Mouse (Mus musculus) G1E (cell line): ENCODE data around the gene Aff3. TPM values are rescaled to one million over a fixed set of nuclear protein-coding genes. Genes with fewer than 3 reads are reported as not detected.

Experiments
- ATAC-seq: 2 replicates; pipeline ENCODE4 v1.8.0; 2016; ENCODE audit warnings: mild to moderate bottlenecking; ENCODE audit not compliant: insufficient number of reproducible peaks, poor library complexity, low FRiP score, severe bottlenecking; ENCODE audit errors: extremely low read depth
- DNase-seq: peaks from one replicate; pipeline ENCODE4 v3.0.0; 2012; ENCODE audit warnings: low spot score
- H3K27me3 ChIP-seq: 2 replicates; pipeline ENCODE4 v1.6.1; 2012; ENCODE audit warnings: mild to moderate bottlenecking, low read length, inconsistent platforms; ENCODE audit not compliant: insufficient read depth
- H3K36me3 ChIP-seq: replicated peaks from 2 replicates; pipeline ENCODE3; 2012; ENCODE audit warnings: mild to moderate bottlenecking, inconsistent platforms
- H3K4me1 ChIP-seq: 2 replicates; pipeline ENCODE4 v1.6.1; 2012; ENCODE audit warnings: low read depth, low read length, inconsistent platforms, mixed read lengths; ENCODE audit not compliant: insufficient read depth
- H3K4me3 ChIP-seq: 2 replicates; pipeline ENCODE4 v1.5.1; 2012; ENCODE audit warnings: low read depth, mild to moderate bottlenecking, inconsistent platforms, low read length, moderate library complexity, mixed read lengths
- H3K9me3 ChIP-seq: replicated peaks from 2 replicates; pipeline ENCODE4 v1.6.1; 2012; ENCODE audit warnings: inconsistent platforms
- CTCF ChIP-seq: IDR thresholded peaks from 2 replicates; pipeline ENCODE4 v1.5.1; 2012; ENCODE audit warnings: low read depth, low read length, inconsistent platforms, mixed read lengths
- GATA1 ChIP-seq: IDR thresholded peaks from 2 replicates; pipeline ENCODE4 v1.6.1; 2012; ENCODE audit warnings: borderline replicate concordance, low read length, inconsistent platforms, mixed read lengths
- GATA2 ChIP-seq: IDR thresholded peaks from 2 replicates; pipeline ENCODE4 v1.6.1; 2012; ENCODE audit warnings: low read depth, low read length, inconsistent platforms, borderline replicate concordance
- POLR2AphosphoS5 ChIP-seq: IDR thresholded peaks from 2 replicates; pipeline ENCODE4 v1.6.1; 2012; ENCODE audit warnings: low read depth, low read length, inconsistent platforms; ENCODE audit not compliant: insufficient replicate concordance
- TAL1 ChIP-seq: conservative IDR thresholded peaks from 2 replicates; pipeline ENCODE4 v1.6.1; 2012; ENCODE audit warnings: low read depth, low read length, inconsistent platforms, mixed read lengths
- polyA plus RNA-seq: library from polyadenylated mRNA; stranded (reverse); fragments of >175 nt; gene quantifications from 2 replicates; pipeline ENCODE4 v1.2.3, GENCODE M21; 2012
- total RNA-seq, 2 experiments: library from RNA; stranded (forward) in 1 of 2; stranded (reverse) in 1 of 2; fragments of 200-1000 nt in 1 of 2; fragments of >200 nt in 1 of 2; fragmentation: Nextera tagmentation in 1 of 2; gene quantifications; 2 replicates each; pipeline ENCODE4 v1.2.3; 2014 to 2017

The Aff3 gene
- total and polyA plus RNA-seq, 3 experiments = 2.3 to 6.9 (median 6.3) TPM

DNA sequence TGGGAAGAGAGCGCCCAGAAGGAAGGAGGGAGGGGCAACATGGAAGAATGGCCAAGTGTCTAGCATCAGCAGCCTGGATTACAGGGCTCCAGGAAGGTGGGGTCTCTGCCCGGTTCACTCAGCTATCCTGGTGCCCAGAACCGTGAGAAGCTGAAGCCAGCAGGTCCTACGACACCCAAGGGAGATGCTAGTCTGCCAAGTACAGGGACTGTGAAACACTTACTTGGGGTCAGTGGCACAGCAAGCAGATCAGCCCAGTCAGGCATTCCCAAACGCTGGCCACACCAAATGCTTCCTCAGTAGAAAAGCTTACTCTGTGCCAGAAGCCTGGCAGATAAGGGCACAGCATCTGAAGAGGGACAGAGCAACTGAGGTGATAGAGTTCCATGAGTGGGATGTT is 266.2 kb downstream of the Aff3 start:
- DNase-seq = no peak
- ATAC-seq = no peak
- Histone ChIP-seq H3K27me3 (peaks cover 2% of the 10 kb centered on the region; the same call in 1 of the 2 replicates), H3K4me1 (no peaks in the 10 kb centered on the region; the same call in 1 of the 2 replicates), H3K4me3 (no peak overlapping the region), H3K36me3 (no peaks in the 10 kb centered on the region), H3K9me3 (no peaks in the 10 kb centered on the region)
- TF ChIP-seq GATA2 (no peak), GATA1 (no peak), POLR2AphosphoS5 (no peak), CTCF (no peak), TAL1 (no peak)

DNA sequence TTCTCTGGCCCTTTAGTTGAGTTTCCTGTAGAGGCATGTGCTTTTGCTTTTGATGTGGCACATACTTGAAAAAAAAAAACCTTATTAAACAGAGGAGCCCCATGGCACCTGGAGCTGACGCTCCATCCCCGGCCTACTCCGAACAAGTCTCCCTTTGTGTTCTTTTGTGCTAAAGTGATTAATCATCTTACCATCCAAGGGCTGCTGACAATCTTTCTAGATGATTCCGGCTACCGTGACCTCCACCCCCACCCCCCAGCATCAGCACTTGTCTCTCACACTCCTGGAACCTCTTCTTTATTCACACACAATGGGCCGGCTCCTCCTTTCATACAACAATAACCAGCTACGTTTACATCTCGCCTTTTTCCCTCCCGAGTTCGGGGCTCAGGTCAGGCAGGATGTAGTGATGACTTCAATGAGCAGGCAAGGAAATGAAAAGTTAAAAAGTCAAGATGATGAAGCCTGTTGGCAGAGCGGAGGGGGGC is 269.5 kb downstream of the Aff3 start:
- TF ChIP-seq GATA2 = no peak

DNA sequence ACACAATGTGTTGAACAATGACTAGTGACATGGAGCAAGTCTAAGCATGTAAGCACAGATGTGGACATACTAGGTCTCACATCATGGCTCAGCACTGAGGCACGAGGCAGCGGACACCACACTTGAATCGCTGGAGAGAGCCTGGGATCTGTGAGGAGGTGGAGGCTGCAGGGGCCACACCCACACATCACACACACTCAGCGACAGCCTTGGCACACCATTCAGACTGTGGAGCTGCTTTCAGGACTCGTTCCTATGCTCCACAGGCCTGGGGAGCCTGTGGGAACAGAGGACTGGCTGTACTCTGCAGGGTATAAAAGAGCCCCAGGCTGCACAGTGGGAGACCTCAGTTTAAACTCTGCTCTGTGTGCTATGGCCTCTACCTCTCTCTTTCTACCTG is 270.3 kb downstream of the Aff3 start:
- DNase-seq = no peak
- H3K27me3 ChIP-seq = peaks cover 3% of the 10 kb centered on the region; the same call in 1 of the 2 replicates
- H3K9me3 ChIP-seq = no peaks in the 10 kb centered on the region
- no peaks in the 10 kb centered on the region for H3K36me3 ChIP-seq
- no peak for TF ChIP-seq POLR2AphosphoS5
- no peak for TF ChIP-seq GATA1
- no peak for TF ChIP-seq GATA2
- ATAC-seq = no peak
- H3K4me1 ChIP-seq = no peaks in the 10 kb centered on the region; the same call in 1 of the 2 replicates
- no peak overlapping the region for H3K4me3 ChIP-seq

More for the DNA sequence above, 269.5 kb downstream of the Aff3 start:
- Histone ChIP-seq H3K4me1 (no peaks in the 10 kb centered on the region; the same call in 1 of the 2 replicates), H3K9me3 (no peaks in the 10 kb centered on the region), H3K4me3 (no peak overlapping the region), H3K27me3 (peaks cover 3% of the 10 kb centered on the region; the same call in 1 of the 2 replicates), H3K36me3 (no peaks in the 10 kb centered on the region)
- DNase-seq (no peak), ATAC-seq (no peak)

DNA sequence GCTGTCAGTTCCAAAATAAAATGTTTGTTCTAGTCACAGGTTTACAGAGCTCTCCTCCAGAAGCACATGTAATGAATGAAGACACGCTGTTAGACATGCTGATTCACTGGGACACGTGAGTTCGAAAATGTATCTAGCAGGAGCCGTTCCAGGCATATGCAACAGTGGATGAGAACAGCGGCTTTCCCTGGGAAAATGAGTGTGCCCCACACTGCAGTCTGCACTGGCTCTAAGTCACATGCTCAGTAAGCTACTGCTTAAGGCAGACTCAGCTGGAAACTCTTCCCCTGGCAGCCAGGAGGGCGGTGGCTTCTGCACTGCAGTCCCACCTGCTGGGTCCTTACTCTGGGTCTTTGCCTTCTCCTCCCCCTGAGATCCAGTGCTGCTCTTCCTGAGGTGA is 271.2 kb downstream of the Aff3 start:
- Histone ChIP-seq H3K36me3 (no peaks in the 10 kb centered on the region), H3K4me1 (no peaks in the 10 kb centered on the region), H3K4me3 (no peak overlapping the region), H3K9me3 (no peaks in the 10 kb centered on the region), H3K27me3 (peaks cover 3% of the 10 kb centered on the region; the same call in 1 of the 2 replicates)
- TF ChIP-seq GATA1 (no peak), TAL1 (no peak), CTCF (no peak), POLR2AphosphoS5 (no peak), GATA2 (no peak)
- no peak for DNase-seq
- no peak for ATAC-seq

DNA sequence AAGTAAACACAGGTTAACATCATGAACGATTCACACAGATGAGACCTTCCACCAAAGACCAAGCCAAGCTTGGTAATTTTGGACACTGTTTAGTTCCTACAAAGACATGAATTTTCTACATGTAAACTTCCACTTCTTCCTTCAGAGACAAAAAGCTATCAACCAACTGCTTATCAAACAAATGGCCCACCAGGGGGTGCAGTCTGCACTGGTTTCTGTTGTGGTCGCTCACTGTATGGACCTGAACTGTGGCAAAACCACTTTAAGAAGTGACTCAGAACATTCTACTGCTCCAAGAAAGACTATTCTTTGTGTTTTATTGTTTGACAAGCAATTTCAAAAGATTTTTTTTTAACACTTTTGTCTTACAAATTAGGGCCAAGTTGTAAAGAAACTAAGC is 271.8 kb downstream of the Aff3 start:
- TF ChIP-seq POLR2AphosphoS5 (no peak), CTCF (no peak)
- DNase-seq (no peak), ATAC-seq (no peak)
- Histone ChIP-seq H3K9me3 (no peaks in the 10 kb centered on the region), H3K36me3 (no peaks in the 10 kb centered on the region), H3K4me3 (no peak overlapping the region), H3K27me3 (peaks cover 3% of the 10 kb centered on the region; the same call in 1 of the 2 replicates), H3K4me1 (no peaks in the 10 kb centered on the region)

DNA sequence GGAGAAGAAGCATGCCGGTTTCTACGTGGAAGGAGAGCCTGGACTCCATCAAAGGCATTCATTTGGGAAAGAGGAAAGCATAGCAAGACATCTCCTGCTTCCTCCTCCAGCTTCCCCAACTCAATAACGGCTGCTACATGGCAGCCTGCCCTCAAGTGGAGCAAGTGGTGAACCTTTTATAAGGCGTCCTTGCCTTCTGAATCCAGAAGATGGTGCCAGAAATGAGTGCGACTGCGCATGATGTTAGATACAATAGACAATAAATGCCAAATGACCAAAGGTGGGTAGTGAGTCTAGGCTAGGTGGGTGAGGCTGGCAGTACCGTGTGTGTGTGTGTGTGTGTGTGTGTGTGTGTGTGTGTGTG is 273.9 kb downstream of the Aff3 start:
- H3K9me3 ChIP-seq = no peaks in the 10 kb centered on the region
- no peak for DNase-seq
- no peak overlapping the region for H3K4me3 ChIP-seq
- no peak for TF ChIP-seq GATA2
- TF ChIP-seq POLR2AphosphoS5 = no peak
- no peak for TF ChIP-seq TAL1
- TF ChIP-seq GATA1 = no peak
- TF ChIP-seq CTCF = no peak
- H3K36me3 ChIP-seq = no peaks in the 10 kb centered on the region
- no peak for ATAC-seq
- peaks cover 3% of the 10 kb centered on the region; the same call in 1 of the 2 replicates for H3K27me3 ChIP-seq
- no peaks in the 10 kb centered on the region for H3K4me1 ChIP-seq

DNA sequence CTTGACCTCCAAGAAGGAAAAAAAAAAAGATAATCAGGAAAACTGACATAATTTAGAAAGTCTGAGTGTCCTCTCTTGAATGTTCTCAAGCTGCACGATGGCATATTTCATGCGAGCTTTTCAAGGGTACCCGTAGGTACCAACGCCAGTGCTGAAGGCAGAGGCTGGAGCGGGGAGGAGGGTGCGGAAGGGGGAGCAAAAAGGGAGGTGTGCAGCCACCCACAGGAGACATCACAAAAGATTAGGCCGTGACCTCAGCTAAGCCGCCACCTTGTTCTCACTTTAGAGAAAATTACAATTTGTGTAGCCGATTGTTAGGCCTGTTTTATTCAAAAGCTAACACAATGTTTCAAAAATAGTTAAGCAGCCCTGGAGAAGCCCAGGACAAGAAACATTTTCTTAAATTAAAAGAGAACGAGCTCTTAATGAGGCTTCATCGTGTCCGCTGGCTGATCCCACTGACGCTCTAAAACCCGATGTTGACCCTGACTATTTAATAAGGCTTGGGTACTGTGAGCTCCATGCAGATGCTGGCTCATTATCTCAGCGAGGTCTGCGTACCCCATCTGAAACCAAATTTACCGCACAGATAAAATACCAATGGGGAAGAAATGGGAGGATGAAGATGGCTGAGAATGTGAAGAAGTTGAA is 274.4 kb downstream of the Aff3 start:
- no peak for ATAC-seq
- DNase-seq = no peak
- TF ChIP-seq GATA2 (no peak), CTCF (no peak), POLR2AphosphoS5 (no peak), TAL1 (no peak), GATA1 (no peak)
- Histone ChIP-seq H3K27me3 (peaks cover 3% of the 10 kb centered on the region; the same call in 1 of the 2 replicates), H3K4me1 (no peaks in the 10 kb centered on the region), H3K9me3 (no peaks in the 10 kb centered on the region), H3K36me3 (no peaks in the 10 kb centered on the region), H3K4me3 (no peak overlapping the region)
